Mouse (Mus musculus): ENCODE results near the gene Gm9049.
"Not testable (repeated sequence)": the region's sequence is repeated elsewhere in the genome, so short reads cannot be mapped to it uniquely, and the experiment has no call there.

The Gm9049 gene

GRCm38 (mm10) chr10:118354005-118354404 lies at the start of gene Gm9049:
Gene Gm9049 (minus strand): TSS chr10:118354105.
- not testable (repeated sequence) for DNase-seq

GRCm38 (mm10) chr10:118399917-118400316 lies 46.0 kb upstream of the Gm9049 start:
- DNase-seq, result peak; percentile 6 to 19

- peak; percentile 90 to 92 for DNase-seq
Measured at GRCm38 (mm10) chr10:118370443-118370842, 16.5 kb upstream of the Gm9049 start.

- no peak for DNase-seq
Measured at GRCm38 (mm10) chr10:118369518-118369917, 15.6 kb upstream of the Gm9049 start.

GRCm38 (mm10) chr10:118348579-118348978 lies 5.3 kb downstream of the Gm9049 start, which contains the start of gene Gm9048:
Gene Gm9048 (minus strand): TSS chr10:118348679.
- DNase-seq, result not testable (repeated sequence)

GRCm38 (mm10) chr10:118343155-118343554 lies 10.8 kb downstream of the Gm9049 start, which contains the start of gene Gm9046:
Gene Gm9046 (minus strand): TSS chr10:118343255.
- not testable (repeated sequence) for DNase-seq

- DNase-seq, result not testable (repeated sequence)
Measured at GRCm38 (mm10) chr10:118337731-118338130, 16.2 kb downstream of the Gm9049 start, which contains the start of gene Gm9045. Gene Gm9045 (minus strand): TSS chr10:118337831.

GRCm38 (mm10) chr10:118332308-118332707 lies 21.6 kb downstream of the Gm9049 start, which contains the start of gene Gm9044:
Gene Gm9044 (minus strand): TSS chr10:118332408.
- DNase-seq, result not testable (repeated sequence)

GRCm38 (mm10) chr10:118326869-118327268 lies 27.0 kb downstream of the Gm9049 start, which contains the start of gene Gm9040:
Gene Gm9040 (minus strand): TSS chr10:118326969.
- DNase-seq, result not testable (repeated sequence)

- no peak for DNase-seq
Measured at GRCm38 (mm10) chr10:118319024-118319423, 34.9 kb downstream of the Gm9049 start.

GRCm38 (mm10) chr10:118302133-118302532 lies 51.8 kb downstream of the Gm9049 start:
- DNase-seq, result not testable (repeated sequence)
